Mouse (Mus musculus) stomach, postnatal 0 days (tissue): ENCODE results near the gene Man2a2. TPM values are rescaled to one million over a fixed set of nuclear protein-coding genes. Genes with fewer than 3 reads are reported as not detected.

ENCODE experiments used
- ATAC-seq: fragments of 200-750 bp; cut with Nextera tagmentation; 2 replicates; pipeline ENCODE4 v1.8.0; 2017; ENCODE audit not compliant: low FRiP score, low TSS enrichment
- DNase-seq: peaks from one replicate; pipeline ENCODE4 v3.0.0-alpha.2; 2016; ENCODE audit warnings: low spot score
- H3K27ac ChIP-seq: fragments of 300-500 bp; sonication (generic); replicated peaks from 2 replicates; pipeline ENCODE4 v1.5.1; 2014; ENCODE audit warnings: mild to moderate bottlenecking, control low read depth
- H3K27me3 ChIP-seq: fragments of 300-500 bp; sonication (generic); 2 replicates; pipeline ENCODE4 v1.6.1; 2014; ENCODE audit warnings: low read length; ENCODE audit not compliant: control insufficient read depth, insufficient read depth
- H3K36me3 ChIP-seq: fragments of 300-500 bp; sonication (generic); 2 replicates; pipeline ENCODE4 v1.6.1; 2014; ENCODE audit warnings: low read length, mixed read lengths; ENCODE audit not compliant: control insufficient read depth, insufficient read depth
- H3K4me1 ChIP-seq: fragments of 300-500 bp; sonication (generic); replicated peaks from 2 replicates; pipeline ENCODE4 v1.6.1; 2014; ENCODE audit warnings: antibody characterized with exemption; ENCODE audit not compliant: control insufficient read depth, insufficient read depth
- H3K4me2 ChIP-seq: fragments of 300-500 bp; sonication (generic); replicated peaks from 2 replicates; pipeline ENCODE4 v1.6.1; 2014; ENCODE audit warnings: low read depth, mild to moderate bottlenecking, control low read depth, moderate library complexity
- H3K4me3 ChIP-seq: fragments of 300-500 bp; sonication (generic); 2 replicates; pipeline ENCODE4 v1.5.1; 2014; ENCODE audit warnings: low read depth, low read length, control low read depth
- H3K9ac ChIP-seq: fragments of 300-500 bp; sonication (generic); 2 replicates; pipeline ENCODE4 v1.6.1; 2014; ENCODE audit warnings: mild to moderate bottlenecking, low read length, control low read depth, mixed read lengths
- H3K9me3 ChIP-seq: fragments of 300-500 bp; sonication (generic); 2 replicates; pipeline ENCODE4 v1.6.1; 2016; ENCODE audit warnings: low read length; ENCODE audit not compliant: control insufficient read depth
- CTCF ChIP-seq: IDR thresholded peaks from 2 replicates; pipeline ENCODE4 v1.5.1; 2016; ENCODE audit warnings: antibody characterized with exemption, low read depth, mild to moderate bottlenecking, moderate library complexity
- EP300 ChIP-seq: optimal IDR thresholded peaks from 2 replicates; pipeline ENCODE3; 2016; ENCODE audit warnings: antibody characterized with exemption
- WGBS: fragments of 180-500 bp; shearing (Covaris S2); extraction: QIAGEN DNeasy Blood & Tissue Kit; methylation state at CpG from one replicate; pipeline ENCODE4 v1.1.7; 2014; 5-methylcytosine and 5-hydroxymethylcytosine counted together
- polyA plus RNA-seq: library from polyadenylated mRNA; unstranded; fragments of >200 nt; fragmentation: Nextera tagmentation; extraction: Ambion mirVana; gene quantifications from 2 replicates; pipeline ENCODE4 v1.2.1, GENCODE M21; 2015

Gene Man2a2
- 3.6 and 5.3 TPM in 2 replicates for polyA plus RNA-seq

GRCm38 (mm10) chr7:80371041-80371751, at the start of gene Man2a2:
Gene Man2a2, minus strand, starts transcription at chr7:80371375.
- TF ChIP-seq EP300 (no peak), CTCF (peak; percentile 73)
- under 1% methylated on average over 69 of the region's 86 CpGs for WGBS
- Histone ChIP-seq H3K36me3 (peaks cover 13% of the 10 kb centered on the region; the same call in 1 of the 2 replicates), H3K9ac (peak within 1 kb of the TSS; percentile 86), H3K4me2 (peak within 1 kb of the TSS; percentile 85), H3K4me3 (peak within 1 kb of the TSS; percentile 84), H3K27me3 (no peaks in the 10 kb centered on the region), H3K9me3 (no peaks in the 10 kb centered on the region), H3K27ac (peak within 1 kb of the TSS; percentile 87), H3K4me1 (no peaks in the 10 kb centered on the region)
- ATAC-seq (peak; percentile 61; the same call in 1 of the 2 replicates), DNase-seq (peak; percentile 66)

- DNase-seq: peak; percentile 27
- H3K9me3 ChIP-seq: no peaks in the 10 kb centered on the region
- H3K4me2 ChIP-seq: no peak overlapping the region
- H3K36me3 ChIP-seq: no peaks in the 10 kb centered on the region
- H3K27ac ChIP-seq: peak overlapping the region; percentile 25; the same call in 1 of the 2 replicates
- no peaks in the 10 kb centered on the region for H3K4me1 ChIP-seq
- H3K9ac ChIP-seq: no peak overlapping the region
- ATAC-seq: no peak
- no peak overlapping the region for H3K4me3 ChIP-seq
- WGBS: 88% methylated on average over 4 of the region's 4 CpGs
- no peaks in the 10 kb centered on the region for H3K27me3 ChIP-seq
- TF ChIP-seq EP300 (no peak), CTCF (no peak)
Measured at GRCm38 (mm10) chr7:80420586-80420985, 49.4 kb upstream of the Man2a2 start.

- no peaks in the 10 kb centered on the region for H3K9me3 ChIP-seq
- no peaks in the 10 kb centered on the region for H3K27me3 ChIP-seq
- no peaks in the 10 kb centered on the region for H3K4me1 ChIP-seq
- H3K4me3 ChIP-seq: no peak overlapping the region
- ATAC-seq: peak; percentile 71
- no peak overlapping the region; the same call in 1 of the 2 replicates for H3K27ac ChIP-seq
- no peak for TF ChIP-seq CTCF
- TF ChIP-seq EP300: no peak
- H3K9ac ChIP-seq: no peak overlapping the region
- DNase-seq: no peak
- no peak overlapping the region for H3K4me2 ChIP-seq
- 48% methylated on average over 3 of the region's 3 CpGs for WGBS
- no peaks in the 10 kb centered on the region for H3K36me3 ChIP-seq
Measured at GRCm38 (mm10) chr7:80419278-80419677, 48.1 kb upstream of the Man2a2 start.

DNA sequence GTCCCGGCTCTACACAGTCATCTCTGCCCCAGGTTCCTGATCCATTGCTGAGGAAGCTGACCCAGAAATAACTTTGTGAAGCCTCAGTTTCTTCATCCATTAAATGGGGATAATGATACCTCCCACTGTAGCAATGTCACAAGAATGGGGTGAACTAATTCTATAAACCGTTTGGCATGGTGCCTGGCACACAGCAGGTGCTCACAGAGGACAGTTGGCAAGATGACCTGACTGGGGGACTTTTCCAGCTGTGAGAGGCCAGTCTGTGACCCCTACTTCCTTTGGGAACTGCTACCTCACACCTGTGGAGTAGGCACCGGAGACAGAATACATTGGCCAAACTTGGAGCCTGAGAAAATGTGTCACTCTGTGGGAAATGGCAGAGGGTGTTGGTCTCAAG, 46.9 kb upstream of the Man2a2 start:
- DNase-seq: no peak
- TF ChIP-seq EP300: no peak
- TF ChIP-seq CTCF: no peak
- Histone ChIP-seq H3K4me1 (no peaks in the 10 kb centered on the region), H3K4me3 (no peak overlapping the region), H3K27ac (no peak overlapping the region), H3K4me2 (no peak overlapping the region), H3K27me3 (no peaks in the 10 kb centered on the region), H3K36me3 (no peaks in the 10 kb centered on the region), H3K9ac (no peak overlapping the region), H3K9me3 (no peaks in the 10 kb centered on the region)
- WGBS: 84% methylated on average over 3 of the region's 3 CpGs
- ATAC-seq: no peak

DNA sequence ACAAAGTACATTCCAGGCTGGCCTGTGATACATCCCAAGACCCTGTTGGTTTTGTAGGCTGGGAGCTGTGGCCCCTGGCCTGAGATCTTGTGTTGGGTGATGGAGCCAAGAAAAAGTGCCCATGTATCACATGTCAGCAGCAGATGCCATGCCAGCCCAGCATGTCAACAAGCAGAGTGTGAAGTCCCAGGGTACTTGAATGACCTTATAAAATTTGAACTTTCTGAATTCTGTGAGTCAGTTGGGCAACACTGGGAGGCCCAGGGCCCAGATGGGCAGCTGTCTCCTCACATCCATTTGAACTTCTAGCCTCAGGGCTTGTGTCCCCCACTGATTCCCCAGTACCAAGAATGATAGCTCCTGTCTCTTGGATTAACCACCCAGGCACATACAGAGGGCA, 46.4 kb upstream of the Man2a2 start:
- Histone ChIP-seq H3K36me3 (no peaks in the 10 kb centered on the region), H3K27ac (no peak overlapping the region), H3K9ac (no peak overlapping the region), H3K4me2 (no peak overlapping the region), H3K9me3 (no peaks in the 10 kb centered on the region), H3K4me1 (no peaks in the 10 kb centered on the region), H3K27me3 (no peaks in the 10 kb centered on the region), H3K4me3 (no peak overlapping the region)
- no peak for ATAC-seq
- DNase-seq: no peak
- TF ChIP-seq EP300 (no peak), CTCF (no peak)

GRCm38 (mm10) chr7:80416969-80417368, 45.8 kb upstream of the Man2a2 start:
- no peak overlapping the region for H3K9ac ChIP-seq
- H3K9me3 ChIP-seq: no peaks in the 10 kb centered on the region
- DNase-seq (no peak), ATAC-seq (no peak)
- H3K4me1 ChIP-seq: no peaks in the 10 kb centered on the region
- no peak overlapping the region for H3K4me2 ChIP-seq
- no peaks in the 10 kb centered on the region for H3K27me3 ChIP-seq
- H3K4me3 ChIP-seq: no peak overlapping the region
- 79% methylated on average over 7 of the region's 7 CpGs for WGBS
- TF ChIP-seq EP300 (no peak), CTCF (no peak)
- H3K27ac ChIP-seq: no peak overlapping the region
- H3K36me3 ChIP-seq: no peaks in the 10 kb centered on the region
